Mouse (Mus musculus) ovary, postnatal 36 days (tissue): ENCODE measurements around the gene Alyref.
"Not testable (repeated sequence)": the region's sequence is repeated elsewhere in the genome, so short reads cannot be mapped to it uniquely, and the experiment has no call there.

Experiments used
- DNase-seq: peaks from one replicate; pipeline ENCODE4 v3.0.0; 2022; ENCODE audit warnings: low spot score, mixed read lengths

The Alyref gene

DNA sequence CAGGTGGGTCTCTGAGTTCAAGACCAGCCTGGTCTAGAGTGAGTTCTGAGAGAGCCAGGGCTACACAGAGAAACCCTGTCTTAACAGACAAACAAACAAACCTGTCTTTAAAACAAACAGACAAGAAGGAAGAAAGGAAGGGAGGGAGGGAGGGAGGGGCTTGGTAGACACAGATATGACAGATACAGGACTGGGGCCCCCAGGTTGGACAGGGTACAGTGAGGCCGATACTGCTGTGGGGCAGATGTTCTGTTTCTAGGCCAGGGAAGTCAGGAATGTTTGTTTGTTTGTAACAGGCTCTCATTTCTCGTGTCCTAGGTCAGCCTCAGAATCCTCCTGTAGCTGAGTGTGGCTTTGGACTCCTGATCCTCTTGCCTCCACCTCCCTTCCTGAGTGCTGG is 5.4 kb upstream of the Alyref start:
- DNase-seq, result no peak

GRCm38 (mm10) chr11:120600716-120601115 is 2.6 kb upstream of the Alyref start:
- no peak for DNase-seq

DNA sequence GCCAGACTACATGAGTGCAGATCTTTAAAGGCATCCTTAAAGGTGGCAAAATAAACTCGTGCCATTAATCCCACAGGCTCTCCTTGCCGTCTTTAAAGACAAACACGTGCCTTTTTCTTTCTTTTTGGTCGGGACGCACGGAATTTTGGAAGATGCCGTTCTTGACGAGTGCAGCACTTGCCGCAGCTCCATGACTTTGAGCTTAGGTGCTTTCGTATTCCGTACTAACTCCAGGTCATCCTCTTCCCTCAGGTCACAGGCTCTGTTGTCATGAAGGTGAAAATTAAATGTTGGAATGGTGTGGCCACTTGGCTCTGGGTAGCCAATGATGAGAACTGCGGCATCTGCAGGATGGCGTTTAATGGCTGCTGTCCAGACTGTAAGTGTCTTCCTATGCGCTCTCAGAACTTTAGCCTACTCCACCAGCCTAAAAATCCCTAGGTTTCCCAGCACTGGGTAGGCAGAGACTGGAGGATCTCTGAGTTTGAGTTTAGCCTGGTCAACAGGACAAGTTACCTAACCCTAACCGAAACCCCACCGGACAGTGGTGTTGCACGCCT is 905 bp upstream of the Alyref start:
- no peak for DNase-seq

DNA sequence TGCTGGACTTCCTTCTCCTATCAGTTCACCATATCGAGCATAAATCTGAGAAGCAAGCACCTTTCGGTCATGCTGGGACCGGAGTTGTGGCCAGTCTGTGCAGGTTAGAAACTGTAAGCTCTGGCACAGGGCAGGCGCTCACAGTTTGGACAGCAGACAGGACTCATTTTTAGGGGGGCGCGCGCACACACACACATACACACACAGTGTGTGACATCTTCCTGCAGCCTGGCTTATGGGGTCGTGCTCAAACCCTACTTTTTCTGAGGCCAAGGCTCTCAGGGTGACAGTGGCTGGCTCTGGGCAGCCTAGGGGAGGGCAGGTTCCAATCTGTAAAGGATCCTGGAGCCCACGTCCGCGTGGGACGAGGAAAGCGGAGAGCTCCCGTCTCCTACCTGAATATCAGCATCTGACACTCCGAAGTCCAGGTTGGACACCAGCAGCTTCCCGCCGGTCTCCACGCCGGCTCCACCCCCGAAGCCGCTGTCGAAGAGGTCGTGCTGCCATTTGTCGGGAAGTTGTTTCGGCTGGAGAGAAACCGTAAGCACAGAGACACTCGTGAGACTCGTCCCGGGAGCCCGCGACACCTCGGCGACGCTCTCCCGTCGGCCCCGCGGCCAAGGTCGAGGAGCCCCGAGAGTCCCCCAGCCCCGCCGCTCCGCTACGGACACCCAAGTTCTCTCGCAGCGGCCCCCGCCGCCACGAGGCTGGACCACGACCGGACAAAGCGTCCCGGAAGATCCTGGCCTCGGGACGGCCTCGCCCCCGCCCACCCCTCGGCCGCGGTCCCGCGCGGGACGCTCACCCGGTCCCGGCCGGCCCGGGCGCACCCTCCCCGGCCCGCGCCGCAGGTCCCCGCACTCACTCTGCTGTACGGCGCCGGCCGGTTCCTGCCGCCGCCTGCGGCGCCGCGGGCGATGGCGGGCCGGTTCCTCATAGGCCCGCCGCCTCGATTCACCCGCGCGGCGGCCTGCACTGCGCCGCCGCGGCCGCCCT is 627 bp downstream of the Alyref start:
- peak; percentile 46 for DNase-seq

- no peak for DNase-seq
Measured at GRCm38 (mm10) chr11:120588531-120588930, 9.6 kb downstream of the Alyref start.

- no peak for DNase-seq
Measured at GRCm38 (mm10) chr11:120583937-120584336, 14.2 kb downstream of the Alyref start.

- DNase-seq, result not testable (repeated sequence)
Measured at GRCm38 (mm10) chr11:120582982-120583293, 15.2 kb downstream of the Alyref start.

DNA sequence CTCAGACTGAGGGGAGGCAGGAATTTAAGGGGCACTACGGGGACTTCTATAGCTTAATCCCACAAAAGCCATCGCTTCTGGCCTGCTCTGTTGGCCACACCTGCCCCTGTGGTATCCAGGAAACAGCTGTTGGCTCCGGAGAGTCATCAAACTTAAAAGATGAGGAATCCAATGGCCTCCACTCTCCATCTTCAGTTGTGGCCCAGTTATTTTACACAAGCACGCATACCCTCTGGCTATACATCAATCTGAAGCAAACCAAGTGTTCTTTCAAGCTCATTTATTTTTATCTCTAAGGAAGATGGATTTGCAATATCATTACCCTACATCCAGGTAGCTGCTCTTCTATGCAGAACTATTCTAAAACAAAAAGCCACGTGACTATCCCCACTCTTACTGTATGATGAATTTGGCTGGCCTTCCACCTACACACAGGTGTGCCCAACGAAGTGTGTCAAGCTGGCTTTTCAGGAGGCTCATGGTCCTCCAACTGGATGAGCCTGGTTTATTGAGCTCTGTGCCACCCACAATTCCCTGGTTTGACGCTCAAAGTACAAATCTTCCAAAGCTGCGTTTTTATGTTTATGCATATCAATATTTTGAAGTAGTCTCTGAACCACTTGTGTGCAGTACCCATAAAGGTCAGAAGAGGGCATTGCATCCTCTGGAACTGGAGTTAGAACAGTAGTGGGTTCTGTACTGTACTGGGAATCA is 15.7 kb downstream of the Alyref start:
- DNase-seq, result no peak

DNA sequence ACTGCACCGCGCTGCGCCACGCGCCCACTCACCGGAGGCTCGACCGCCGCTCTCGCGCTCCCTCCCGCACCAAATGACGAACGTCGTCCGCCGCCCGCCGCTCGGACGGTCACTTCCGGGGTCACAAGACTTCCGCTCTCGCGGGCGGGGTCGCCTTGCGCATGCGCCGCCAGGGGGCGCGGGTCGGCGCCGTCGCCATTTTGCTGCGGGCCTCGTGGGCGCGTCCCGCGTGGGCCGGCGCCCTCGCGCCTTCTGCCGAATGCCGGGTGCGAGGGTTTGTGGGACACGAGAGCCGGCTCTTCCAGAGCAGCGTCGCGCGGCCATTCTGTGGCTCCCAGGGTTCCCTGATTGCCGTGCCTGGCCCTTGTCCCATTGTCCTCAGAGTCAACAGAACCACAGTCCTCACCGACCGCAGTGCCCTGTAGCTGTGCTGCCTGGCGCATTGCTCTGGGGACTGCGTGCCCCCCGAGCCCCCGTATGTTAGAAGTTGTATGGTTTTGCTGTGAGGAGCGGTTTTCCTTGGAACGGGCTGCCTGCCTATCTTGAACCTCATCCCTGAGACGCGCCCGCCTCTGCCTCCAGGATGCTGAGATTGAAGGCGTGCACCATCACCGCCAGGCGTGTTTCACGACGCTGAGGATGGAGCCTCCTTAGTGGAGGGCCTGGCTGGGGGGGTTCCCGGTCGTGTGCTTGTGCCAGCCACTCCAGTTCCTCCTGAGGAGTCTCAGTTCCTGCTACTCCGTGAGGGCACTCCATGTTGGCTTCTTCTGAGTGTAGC is 16.5 kb downstream of the Alyref start, which contains the start of gene Arhgdia:
Gene Arhgdia, minus strand, starts transcription at position 135 of the 778 bp plus-strand sequence.
- peak; percentile 90 for DNase-seq

- DNase-seq, result peak; percentile 52
Measured at GRCm38 (mm10) chr11:120580871-120581331, 17.3 kb downstream of the Alyref start.

GRCm38 (mm10) chr11:120580190-120580589 is 18.0 kb downstream of the Alyref start:
- no peak for DNase-seq

DNA sequence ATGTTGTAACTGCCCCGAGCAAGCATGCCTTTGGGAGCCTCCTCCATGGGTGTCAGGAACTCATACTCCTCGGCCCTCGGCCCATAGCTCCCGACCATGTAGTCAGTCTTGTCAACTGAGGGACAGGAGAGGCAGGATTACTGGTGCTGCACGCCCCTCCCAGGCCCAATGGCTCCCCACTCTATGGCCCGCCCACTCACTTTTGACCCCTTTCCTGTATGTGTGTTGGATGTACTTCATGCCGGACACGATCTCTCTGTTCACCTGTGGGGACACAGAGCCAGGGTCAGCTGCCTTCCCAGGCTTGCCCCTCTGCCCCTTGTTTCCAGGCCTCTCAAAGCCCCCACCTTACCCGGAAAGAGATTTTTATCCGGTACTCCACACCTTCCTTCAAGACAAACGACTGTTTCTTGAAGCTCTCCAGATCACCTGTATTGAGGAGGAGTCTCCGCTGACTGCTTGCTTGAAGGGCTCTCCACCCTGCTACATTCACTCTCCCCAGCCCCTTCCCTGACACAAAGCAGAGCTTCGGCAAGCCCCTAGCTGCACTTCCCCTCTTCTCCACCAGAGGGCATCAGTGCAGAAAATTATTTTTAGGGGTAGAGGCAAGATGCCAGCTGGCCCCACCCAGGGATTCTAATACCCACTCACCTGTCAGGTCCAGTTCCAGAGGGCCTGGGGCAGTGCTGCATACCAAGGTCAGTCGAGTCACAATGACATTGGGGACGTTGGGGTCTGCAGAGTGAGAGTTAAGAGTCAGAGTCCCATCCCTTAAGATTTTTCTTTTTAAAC is 18.7 kb downstream of the Alyref start:
- peak; percentile 65 for DNase-seq

DNA sequence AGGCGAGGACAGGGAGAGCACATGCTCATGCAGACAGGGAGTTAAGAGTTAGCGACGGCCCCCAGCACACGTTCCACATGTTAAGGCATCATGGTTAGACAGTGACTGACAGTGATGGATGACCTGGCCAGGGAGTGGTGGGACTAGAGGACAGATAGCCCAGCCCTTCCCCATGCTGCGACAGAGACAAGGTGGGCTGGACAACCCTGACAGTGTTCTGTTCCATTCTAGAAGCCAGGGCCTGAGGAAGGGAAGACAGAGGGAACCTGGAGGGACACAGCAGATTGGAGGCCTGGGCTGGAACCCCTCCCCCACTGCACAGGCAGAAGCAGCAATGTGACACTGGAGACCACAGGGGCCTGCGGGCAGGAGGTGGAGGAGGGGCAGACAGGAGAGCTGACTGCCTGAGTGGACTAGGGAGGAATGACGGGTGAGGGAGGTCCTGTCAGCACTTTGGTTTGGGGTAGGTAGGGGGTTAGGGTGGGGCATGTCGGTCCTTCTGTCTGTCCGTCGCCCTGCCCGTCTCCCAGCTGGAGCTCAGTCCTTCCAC is 19.4 kb downstream of the Alyref start:
- no peak for DNase-seq

GRCm38 (mm10) chr11:120578024-120578693 is 20.0 kb downstream of the Alyref start:
- DNase-seq, result no peak

- no peak for DNase-seq
Measured at GRCm38 (mm10) chr11:120577211-120578023, 20.7 kb downstream of the Alyref start.

- DNase-seq, result no peak
Measured at GRCm38 (mm10) chr11:120576365-120576981, 21.7 kb downstream of the Alyref start.

DNA sequence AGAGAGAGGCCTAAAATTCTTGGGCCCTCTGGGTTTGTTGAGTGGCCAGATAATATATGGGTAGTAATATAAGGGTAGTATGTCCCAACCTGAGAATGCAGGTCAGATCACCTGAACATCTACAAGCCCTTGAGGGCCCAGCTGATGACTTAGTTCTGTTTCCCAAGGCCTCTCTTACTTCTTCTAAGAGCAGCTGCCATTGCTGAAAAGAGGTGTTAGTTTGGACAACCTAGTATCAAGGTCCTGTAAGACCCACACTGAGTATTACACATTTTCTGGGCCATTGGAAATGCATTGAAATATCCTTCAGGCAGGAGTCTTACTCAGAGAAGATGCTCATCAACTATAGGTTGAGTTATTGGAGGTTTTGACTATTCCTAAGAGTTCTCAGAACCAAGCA is 22.2 kb downstream of the Alyref start:
- no peak for DNase-seq

- no peak for DNase-seq
Measured at GRCm38 (mm10) chr11:120575046-120575445, 23.1 kb downstream of the Alyref start.

DNA sequence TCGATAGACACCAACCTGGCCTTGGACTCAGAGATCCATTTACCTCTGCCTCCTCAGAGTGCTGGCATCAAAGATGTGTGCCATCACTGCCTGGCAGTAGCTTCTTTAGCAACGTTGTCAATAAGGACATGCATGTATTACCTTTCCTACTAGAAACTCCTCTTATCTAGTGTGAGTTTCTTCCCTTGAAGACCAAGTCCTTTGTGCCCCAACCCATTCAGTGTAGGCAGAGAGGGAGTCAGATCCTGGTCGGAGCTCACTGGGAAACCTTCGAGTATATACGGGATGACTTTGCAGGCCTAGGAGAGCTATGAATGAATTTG is 23.9 kb downstream of the Alyref start:
- DNase-seq, result no peak
